Mouse (Mus musculus): ENCODE data around the gene Gm17651.

The Gm17651 gene

GRCm38 (mm10) chr3:97678416-97678815 is 3.9 kb upstream of the Gm17651 start:
- DNase-seq, result no peak

DNA sequence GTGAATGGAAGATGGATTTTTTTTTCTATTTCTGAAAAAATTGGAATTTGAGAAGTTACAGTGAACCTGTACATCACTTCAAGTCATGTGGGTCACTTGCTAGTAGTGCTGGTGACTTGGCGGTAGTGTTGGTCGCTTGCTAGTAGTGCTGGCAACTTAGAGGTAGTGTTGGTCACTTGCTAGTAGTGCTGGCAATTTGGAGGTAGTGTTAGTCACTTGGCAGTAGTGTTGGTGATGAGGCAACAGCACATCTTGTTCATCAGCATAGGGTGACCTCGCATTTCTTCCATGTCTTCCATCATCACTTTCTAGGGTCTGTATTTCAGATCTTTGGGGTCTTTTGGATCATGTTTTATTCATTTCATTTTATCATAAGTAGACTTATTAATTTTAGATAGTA is 1.6 kb upstream of the Gm17651 start:
- DNase-seq, result no peak

DNA sequence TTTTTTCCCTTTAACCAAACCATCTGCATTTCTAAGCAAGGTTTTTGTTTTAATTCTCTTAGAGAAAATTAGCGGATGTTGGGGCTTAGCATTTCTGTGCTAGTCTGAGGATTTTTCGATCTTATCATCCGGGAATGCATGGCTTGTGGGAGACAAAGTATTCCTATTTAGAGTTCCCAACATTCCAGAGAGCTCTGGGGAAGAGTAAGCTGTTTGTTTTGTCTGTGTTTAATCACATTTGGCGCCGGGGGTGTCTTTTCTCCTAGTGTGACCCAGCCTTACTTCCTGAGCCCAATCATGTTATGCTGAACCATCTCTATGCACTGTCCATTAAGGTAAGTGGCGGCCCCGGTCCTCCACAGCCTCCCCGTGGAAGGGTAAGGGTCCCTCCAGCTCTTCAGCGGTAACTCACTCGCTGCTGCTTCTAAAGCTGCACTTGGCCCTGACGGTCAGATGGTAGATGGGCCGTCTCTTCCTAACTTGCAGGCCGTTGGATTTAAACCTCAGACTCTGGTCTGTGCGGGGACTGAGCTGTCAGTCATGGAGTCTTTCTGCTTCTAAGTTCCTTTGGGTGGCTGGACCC is 7.3 kb downstream of the Gm17651 start:
- no peak for DNase-seq

- DNase-seq, result no peak
Observed at GRCm38 (mm10) chr3:97666154-97666553, 8.3 kb downstream of the Gm17651 start.

DNA sequence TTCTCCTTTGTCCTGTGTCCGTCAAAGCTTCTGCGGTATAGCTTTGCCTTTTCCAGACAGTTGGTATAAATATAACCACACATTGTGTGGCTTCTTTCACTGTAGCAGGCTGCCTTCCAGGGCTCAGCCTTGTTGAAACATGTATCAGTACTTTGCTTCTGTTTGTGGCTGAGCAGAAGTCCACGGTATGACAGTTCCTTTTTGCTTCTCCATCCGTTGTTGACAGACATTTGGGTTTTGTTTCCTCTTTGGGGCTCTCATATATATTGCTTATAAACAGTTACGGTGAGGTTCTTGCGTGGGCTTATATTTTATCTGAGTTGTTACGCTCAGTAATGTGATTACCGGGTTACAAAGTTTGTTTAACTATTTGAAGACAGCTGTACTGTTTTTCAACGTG is 9.0 kb downstream of the Gm17651 start:
- DNase-seq, result no peak

GRCm38 (mm10) chr3:97661206-97661605 is 13.3 kb downstream of the Gm17651 start:
- no peak for DNase-seq

- DNase-seq, result no peak
Observed at GRCm38 (mm10) chr3:97659746-97660145, 14.7 kb downstream of the Gm17651 start.

- DNase-seq, result peak in 1 of 2 experiments; percentile 40
Observed at GRCm38 (mm10) chr3:97658426-97659193, 15.9 kb downstream of the Gm17651 start.

DNA sequence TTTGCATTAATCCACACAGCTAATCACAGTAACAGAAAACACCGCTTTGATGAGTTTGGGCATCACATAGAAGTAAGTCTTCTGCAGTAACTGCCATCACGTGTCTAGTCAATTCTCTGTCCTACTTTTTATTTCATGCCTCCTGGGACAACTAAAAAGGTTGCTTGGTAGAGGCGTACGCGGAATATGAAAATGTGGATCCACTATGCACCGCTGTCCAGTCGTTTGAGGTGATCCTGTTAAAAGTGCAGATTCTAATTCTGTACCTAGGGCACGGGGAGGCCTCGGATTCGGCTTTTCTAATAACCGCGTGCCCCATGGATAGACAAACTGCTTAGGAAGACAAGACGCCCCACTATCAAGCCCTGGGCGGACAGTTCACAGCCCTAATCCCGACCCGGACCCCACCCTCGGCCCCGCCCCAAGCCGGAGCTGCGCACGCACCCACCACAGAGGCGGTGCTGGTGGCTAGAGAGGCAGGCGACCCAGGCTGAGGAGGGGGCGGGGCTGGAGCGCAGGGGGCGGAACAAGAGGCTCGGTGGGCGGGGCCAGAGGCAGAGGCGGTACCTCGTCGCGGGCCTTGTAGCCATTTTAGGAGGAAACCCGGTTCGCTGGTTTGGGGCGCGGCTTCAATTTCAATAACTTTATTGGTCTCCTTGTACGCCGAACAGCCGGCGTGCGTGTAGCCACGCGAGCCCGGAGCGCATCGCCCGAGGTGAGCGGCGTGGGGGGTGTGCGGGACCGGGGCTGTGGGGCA is 16.7 kb downstream of the Gm17651 start, which contains the start of gene Prkab2:
TSS of gene Prkab2 (plus strand) at position 539 of the 757 bp plus-strand sequence.
- DNase-seq, result peak; percentile 99 to 100

- DNase-seq, result peak in 1 of 2 experiments; percentile 41
Observed at GRCm38 (mm10) chr3:97654901-97655300, 19.6 kb downstream of the Gm17651 start.

- DNase-seq, result no peak
Observed at GRCm38 (mm10) chr3:97653781-97654180, 20.7 kb downstream of the Gm17651 start.

DNA sequence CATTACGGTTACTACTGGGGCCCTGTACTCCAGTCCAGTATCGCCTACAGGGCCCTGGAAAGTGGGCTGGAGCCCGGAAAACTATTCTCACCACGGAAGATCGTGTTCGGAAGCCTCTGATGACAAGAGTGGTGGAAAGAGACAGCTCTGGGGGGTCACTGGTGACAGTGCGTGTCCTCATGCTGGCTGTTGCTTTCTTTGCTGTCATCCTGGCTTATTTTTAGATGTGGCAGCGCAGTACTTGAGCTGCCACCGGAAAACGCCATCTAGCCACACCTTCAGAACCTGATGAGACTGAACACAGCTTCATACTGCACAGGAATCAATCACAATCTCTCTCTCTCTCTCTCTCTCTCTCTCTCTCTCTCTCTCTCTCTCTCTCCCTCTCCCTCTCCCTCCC is 22.9 kb downstream of the Gm17651 start:
- DNase-seq, result no peak

DNA sequence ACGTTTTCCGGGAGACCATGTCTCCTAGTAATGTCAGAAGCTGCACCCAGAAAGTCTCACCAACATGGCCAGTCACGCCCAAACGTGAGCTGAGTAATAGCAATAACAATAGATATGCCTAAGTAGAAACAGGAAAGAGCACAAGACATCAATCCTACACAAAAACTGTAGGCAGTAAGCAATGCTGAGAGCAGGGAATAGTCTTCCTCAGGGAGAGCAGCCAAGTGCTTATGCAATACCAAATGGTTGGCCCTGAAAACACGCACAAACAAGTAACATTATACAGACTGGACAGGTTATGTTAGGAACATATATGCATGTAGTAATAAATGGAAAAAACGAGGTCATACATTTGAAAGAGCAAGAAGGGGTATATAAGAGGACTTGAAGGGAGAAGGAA is 25.0 kb downstream of the Gm17651 start:
- DNase-seq, result no peak

GRCm38 (mm10) chr3:97649022-97649421 is 25.5 kb downstream of the Gm17651 start:
- DNase-seq, result no peak

GRCm38 (mm10) chr3:97648518-97648917 is 26.0 kb downstream of the Gm17651 start:
- DNase-seq, result no peak

DNA sequence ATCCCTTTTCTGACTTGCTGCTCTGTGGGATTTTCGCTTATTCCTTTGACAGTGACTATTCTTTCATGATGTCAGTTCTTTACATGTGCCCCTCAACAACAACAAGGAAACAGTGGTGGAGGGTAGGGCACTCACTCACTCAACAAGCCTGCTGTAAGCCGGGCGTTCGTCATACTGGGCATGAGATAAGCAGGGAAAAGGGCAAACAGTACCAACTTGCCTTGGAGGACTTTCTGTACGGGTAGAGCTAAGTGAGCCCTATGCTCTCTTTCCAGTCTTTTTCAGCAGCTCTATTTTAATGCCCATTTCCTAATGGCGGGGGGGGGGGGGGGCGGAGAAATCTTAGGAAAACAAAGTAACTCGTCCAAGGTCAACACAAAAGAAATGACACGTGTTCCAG is 32.5 kb downstream of the Gm17651 start:
- no peak for DNase-seq

DNA sequence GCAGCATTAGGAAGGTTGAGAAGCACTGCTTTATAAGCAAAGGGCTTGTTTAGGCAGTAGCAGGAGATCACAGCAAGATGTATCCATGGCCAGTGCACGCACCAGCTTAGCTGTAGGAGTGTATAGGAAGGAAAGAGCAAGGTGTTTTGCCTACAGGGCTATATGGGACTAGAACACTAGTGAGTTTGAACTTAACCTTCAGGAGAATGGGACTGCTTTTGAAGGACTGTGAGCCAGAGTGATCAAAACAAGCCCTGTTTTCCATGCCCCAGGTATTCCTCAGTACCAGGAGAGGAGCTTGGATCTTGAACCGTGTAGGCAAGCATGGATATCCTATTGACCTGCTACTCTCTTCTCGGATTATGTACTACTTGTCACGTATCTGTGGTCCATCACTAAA is 33.1 kb downstream of the Gm17651 start:
- DNase-seq, result no peak

GRCm38 (mm10) chr3:97634288-97634761 is 40.2 kb downstream of the Gm17651 start:
- DNase-seq, result no peak

GRCm38 (mm10) chr3:97633456-97633855 is 41.0 kb downstream of the Gm17651 start:
- DNase-seq, result no peak

DNA sequence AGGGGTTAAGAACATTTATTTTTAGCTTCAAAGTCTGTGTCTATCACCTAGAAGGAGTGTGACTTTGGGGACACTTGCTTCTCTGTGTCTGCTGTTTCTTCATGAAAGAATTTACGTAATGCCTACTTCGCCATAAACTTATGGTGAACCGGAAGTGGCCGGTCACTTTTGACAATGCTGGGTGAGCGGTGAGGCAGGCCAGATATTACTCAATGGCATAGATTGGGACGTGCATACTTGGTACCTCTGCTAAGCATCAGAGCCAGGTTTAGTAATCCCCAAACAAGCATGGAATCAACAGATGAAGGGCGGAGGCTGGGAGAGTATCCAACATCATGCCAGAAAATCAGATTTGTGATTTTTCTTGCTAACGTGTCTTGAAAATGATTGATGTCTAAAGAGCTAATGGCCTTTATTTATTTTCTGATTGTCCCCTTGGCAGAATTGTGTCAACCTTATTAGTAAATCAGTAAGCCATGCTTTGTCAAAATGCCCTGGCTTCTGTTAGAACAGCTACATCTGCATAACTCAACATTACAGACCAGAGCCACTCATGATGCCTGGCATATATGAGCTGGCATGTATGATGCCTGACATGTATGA is 43.1 kb downstream of the Gm17651 start:
- no peak for DNase-seq

GRCm38 (mm10) chr3:97630746-97631145 is 43.7 kb downstream of the Gm17651 start:
- no peak for DNase-seq

- DNase-seq, result no peak
Observed at GRCm38 (mm10) chr3:97629941-97630340, 44.6 kb downstream of the Gm17651 start.

- DNase-seq, result peak in 1 of 2 experiments; percentile 20
Observed at GRCm38 (mm10) chr3:97628391-97629001, 46.0 kb downstream of the Gm17651 start, which contains the start of gene Fmo5. Gene Fmo5, plus strand, starts transcription at chr3:97628804.
